Mouse (Mus musculus) forebrain, embryonic 16.5 days (tissue): ENCODE data around the gene Ak7. TPM values are rescaled to one million over a fixed set of nuclear protein-coding genes. Genes with fewer than 3 reads are reported as not detected.

Experiments used
- ATAC-seq: fragments of 200-750 bp; cut with Nextera tagmentation; 2 replicates; pipeline ENCODE4 v1.8.0; 2017; ENCODE audit warnings: mild to moderate bottlenecking, moderate library complexity
- H3K27ac ChIP-seq: fragments of 300-500 bp; sonication (generic); 2 replicates; pipeline ENCODE4 v1.5.1; 2014; ENCODE audit warnings: low read length, control low read depth
- H3K27me3 ChIP-seq: fragments of 300-500 bp; sonication (generic); replicated peaks from 2 replicates; pipeline ENCODE4 v1.6.1; 2014; ENCODE audit warnings: low read length; ENCODE audit not compliant: control insufficient read depth, insufficient read depth
- H3K36me3 ChIP-seq: fragments of 300-500 bp; sonication (generic); 2 replicates; pipeline ENCODE4 v1.6.1; 2014; ENCODE audit not compliant: control insufficient read depth, insufficient read depth
- H3K4me1 ChIP-seq: fragments of 300-500 bp; sonication (generic); replicated peaks from 2 replicates; pipeline ENCODE4 v1.6.1; 2014; ENCODE audit warnings: low read length; ENCODE audit not compliant: control insufficient read depth, insufficient read depth
- H3K4me2 ChIP-seq: fragments of 300-500 bp; sonication (generic); 2 replicates; pipeline ENCODE4 v1.6.1; 2014; ENCODE audit warnings: mild to moderate bottlenecking, low read length, control low read depth
- H3K4me3 ChIP-seq: fragments of 300-500 bp; sonication (generic); replicated peaks from 2 replicates; pipeline ENCODE4 v1.5.1; 2014; ENCODE audit warnings: mild to moderate bottlenecking, low read length, control low read depth
- H3K9ac ChIP-seq: fragments of 300-500 bp; sonication (generic); replicated peaks from 2 replicates; pipeline ENCODE4 v1.6.1; 2014; ENCODE audit warnings: low read depth, low read length, control low read depth
- H3K9me3 ChIP-seq: fragments of 300-500 bp; sonication (generic); 2 replicates; pipeline ENCODE4 v1.6.1; 2016; ENCODE audit warnings: low read length; ENCODE audit not compliant: control insufficient read depth
- WGBS: fragments of 180-500 bp; shearing (Covaris S2); extraction: QIAGEN DNeasy Blood & Tissue Kit; methylation state at CpG from one replicate; pipeline ENCODE4 v1.1.7; 2014; 5-methylcytosine and 5-hydroxymethylcytosine counted together
- polyA plus RNA-seq: library from polyadenylated mRNA; unstranded; fragments of >200 nt; fragmentation: Nextera tagmentation; extraction: Ambion mirVana; gene quantifications from 2 replicates; pipeline ENCODE4 v1.2.1, GENCODE M21; 2015

Gene Ak7
- polyA plus RNA-seq, result 0.99 and 1.2 TPM in 2 replicates

DNA sequence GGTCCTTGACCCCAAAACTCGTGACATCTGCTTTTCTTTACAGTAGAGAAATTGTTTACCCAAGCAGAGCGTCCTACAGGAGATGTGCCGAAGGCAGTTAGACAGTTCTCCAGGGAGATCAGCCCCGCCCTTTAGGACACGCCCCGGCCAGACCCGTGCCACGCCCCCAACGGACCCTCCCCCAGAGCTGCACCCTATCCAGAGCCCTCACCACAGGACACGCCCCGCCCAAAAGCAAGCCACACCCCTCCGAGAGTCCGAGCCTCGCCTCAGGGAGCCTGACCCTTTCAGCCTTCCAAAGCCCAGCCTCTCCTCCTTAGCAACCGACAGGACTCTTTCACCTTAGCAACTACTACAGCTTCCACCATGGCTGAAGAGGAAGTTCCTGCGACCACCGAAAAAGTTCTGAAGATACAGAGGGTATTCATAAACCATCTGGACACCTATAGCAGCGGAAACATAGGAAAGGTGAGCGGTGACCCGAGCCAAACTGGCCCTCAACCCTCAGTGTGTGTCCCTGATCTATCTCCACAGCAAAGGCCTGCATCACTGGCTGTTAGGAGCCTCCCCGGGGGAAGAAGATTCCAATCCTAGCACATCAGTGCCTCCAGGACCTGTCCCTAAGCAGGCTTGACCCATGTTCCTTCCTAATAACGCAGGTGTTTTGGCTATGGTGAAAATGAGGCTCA lies at the start of gene Ak7:
TSS of gene Ak7 (plus strand) at position 178 of the 689 bp plus-strand sequence.
- H3K9me3 ChIP-seq, result no peaks in the 10 kb centered on the region
- peaks cover 3% of the 10 kb centered on the region; the same call in 1 of the 2 replicates for H3K36me3 ChIP-seq
- ATAC-seq, result peak; percentile 26; the same call in 1 of the 2 replicates
- no peaks in the 10 kb centered on the region for H3K4me1 ChIP-seq
- H3K9ac ChIP-seq, result no peak within 1 kb of the TSS
- H3K4me2 ChIP-seq, result peak within 1 kb of the TSS; percentile 5; the same call in 1 of the 2 replicates
- no peaks in the 10 kb centered on the region for H3K27me3 ChIP-seq
- H3K27ac ChIP-seq, result no peak within 1 kb of the TSS
- WGBS, result 14% methylated on average over 22 of the region's 22 CpGs
- no peak within 1 kb of the TSS for H3K4me3 ChIP-seq

DNA sequence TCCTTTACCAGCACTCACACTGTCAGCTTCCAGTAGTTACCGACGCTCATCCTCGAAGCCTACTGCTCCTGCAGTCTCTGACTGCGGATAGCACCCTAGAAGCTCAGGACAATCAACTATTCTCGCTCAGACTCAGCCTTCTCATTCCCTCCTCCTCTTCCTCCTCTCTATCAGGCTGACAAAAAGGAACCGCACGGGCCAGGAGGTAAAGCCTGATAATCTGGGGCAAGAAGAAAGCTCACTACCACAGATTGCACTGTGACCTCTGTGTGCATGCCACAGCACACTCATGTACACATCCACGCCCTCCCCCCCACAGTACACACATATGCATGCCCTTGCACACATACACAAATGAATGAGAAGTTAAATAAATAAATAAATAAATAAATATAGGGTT lies 29.5 kb upstream of the Ak7 start:
- Histone ChIP-seq H3K4me2 (no peak overlapping the region), H3K9me3 (no peaks in the 10 kb centered on the region), H3K27ac (no peak overlapping the region), H3K4me1 (no peaks in the 10 kb centered on the region), H3K36me3 (peaks cover 11% of the 10 kb centered on the region; the same call in 1 of the 2 replicates), H3K27me3 (no peaks in the 10 kb centered on the region), H3K4me3 (no peak overlapping the region), H3K9ac (no peak overlapping the region)
- 93% methylated on average over 8 of the region's 8 CpGs for WGBS
- no peak for ATAC-seq

DNA sequence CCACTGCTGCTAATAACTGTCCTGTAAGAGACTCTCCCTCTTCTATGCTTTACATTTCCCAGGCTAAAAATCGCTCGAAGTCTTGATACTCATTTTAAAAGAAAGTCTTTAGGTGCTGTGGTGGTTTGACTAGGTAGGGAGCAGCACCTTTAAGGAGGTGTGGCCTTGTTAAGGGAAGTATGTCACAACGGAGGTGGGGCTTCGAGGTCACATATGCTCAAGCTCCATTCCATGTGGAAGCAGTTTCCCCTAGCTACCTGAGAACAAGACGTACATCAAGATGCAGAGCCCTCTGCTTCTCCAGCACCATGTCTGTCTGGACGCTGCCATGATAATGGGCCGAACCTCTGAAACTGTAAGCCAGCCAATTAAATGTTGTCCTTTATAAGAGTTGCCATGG lies 27.6 kb upstream of the Ak7 start:
- no peak overlapping the region for H3K4me2 ChIP-seq
- WGBS, result 92% methylated on average over 7 of the region's 7 CpGs
- H3K27ac ChIP-seq, result no peak overlapping the region
- no peaks in the 10 kb centered on the region for H3K27me3 ChIP-seq
- H3K4me1 ChIP-seq, result peaks cover 10% of the 10 kb centered on the region
- peaks cover 10% of the 10 kb centered on the region; the same call in 1 of the 2 replicates for H3K36me3 ChIP-seq
- no peak overlapping the region for H3K9ac ChIP-seq
- H3K9me3 ChIP-seq, result no peaks in the 10 kb centered on the region
- ATAC-seq, result no peak
- no peak overlapping the region for H3K4me3 ChIP-seq

DNA sequence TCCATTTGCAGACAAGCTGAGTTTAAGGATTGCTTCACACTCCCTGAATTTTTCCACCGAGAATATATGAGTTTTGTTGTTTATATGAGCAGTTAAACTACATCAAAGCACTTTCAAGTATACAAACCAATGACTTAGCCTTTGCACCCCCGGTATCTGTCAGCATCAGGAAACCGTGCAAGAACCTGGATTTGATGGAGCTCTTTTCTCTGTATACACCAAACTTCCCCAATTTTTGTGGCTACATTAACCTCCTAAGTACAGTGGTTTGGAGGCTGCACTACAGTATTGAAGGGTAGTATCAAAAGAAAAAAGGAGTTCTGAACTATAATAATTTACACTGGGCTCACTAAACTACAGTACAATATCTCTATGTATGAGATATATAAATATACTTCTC lies 27.0 kb upstream of the Ak7 start:
- no peak overlapping the region for H3K4me3 ChIP-seq
- H3K4me2 ChIP-seq, result no peak overlapping the region
- peaks cover 15% of the 10 kb centered on the region for H3K4me1 ChIP-seq
- no peaks in the 10 kb centered on the region for H3K9me3 ChIP-seq
- no peak for ATAC-seq
- peaks cover 5% of the 10 kb centered on the region; the same call in 1 of the 2 replicates for H3K36me3 ChIP-seq
- WGBS, result 91% methylated on average over 3 of the region's 3 CpGs
- H3K27me3 ChIP-seq, result no peaks in the 10 kb centered on the region
- H3K27ac ChIP-seq, result no peak overlapping the region
- no peak overlapping the region for H3K9ac ChIP-seq

DNA sequence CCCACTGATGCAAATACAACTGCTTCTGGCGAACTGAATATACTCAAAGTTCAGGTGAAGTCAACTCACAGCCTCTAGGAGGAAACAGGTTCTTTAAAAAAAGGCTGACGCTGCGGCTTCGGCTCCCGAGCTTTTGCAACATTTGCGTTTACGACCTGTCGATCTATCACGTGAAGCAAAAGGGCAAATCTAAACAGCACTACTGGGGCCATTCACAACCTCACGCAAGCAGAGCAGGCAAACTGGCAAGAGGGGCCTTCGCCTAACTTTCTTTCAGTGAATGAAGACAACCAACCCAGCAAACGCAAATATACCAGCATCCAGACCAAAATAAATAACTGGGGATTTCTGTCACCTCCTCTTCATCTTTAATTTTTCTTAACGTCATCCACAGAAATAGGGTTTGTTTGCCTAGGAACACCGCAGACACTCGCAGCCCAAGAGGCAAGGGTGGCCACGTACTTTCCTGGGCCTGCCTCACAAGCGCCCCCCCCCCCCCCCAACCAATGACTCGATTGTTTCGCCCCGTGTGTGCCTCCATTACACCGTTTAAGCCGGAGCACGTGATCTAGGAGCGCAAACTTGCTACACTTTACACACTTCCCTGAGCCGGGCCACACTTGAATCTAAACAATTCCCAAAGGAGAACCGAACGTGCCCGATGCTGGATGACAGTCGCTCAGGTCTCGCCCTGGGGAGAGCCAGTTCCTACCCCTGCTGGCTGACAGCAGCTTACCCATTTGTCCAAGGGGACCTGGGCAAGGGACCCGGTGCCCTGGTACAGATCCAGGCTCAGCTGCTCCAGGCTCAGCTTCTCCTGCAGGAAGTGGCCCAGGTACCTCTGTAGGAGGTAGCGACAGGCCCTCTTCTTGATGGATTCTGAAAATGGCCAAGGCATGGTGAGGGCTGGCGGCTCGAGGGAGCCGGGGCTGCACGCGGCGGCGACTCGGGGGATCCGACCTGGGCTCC lies 21.6 kb upstream of the Ak7 start, which contains the start of gene Gskip:
TSS of gene Gskip (plus strand) at position 897 of the 969 bp plus-strand sequence.
- peak; percentile 34 for ATAC-seq
- peaks cover 29% of the 10 kb centered on the region for H3K4me1 ChIP-seq
- H3K4me2 ChIP-seq, result peak within 1 kb of the TSS; percentile 88
- H3K36me3 ChIP-seq, result no peaks in the 10 kb centered on the region
- 1% methylated on average over 41 of the region's 41 CpGs for WGBS
- H3K9ac ChIP-seq, result peak within 1 kb of the TSS; percentile 86
- H3K9me3 ChIP-seq, result no peaks in the 10 kb centered on the region
- no peaks in the 10 kb centered on the region for H3K27me3 ChIP-seq
- peak within 1 kb of the TSS; percentile 91 for H3K27ac ChIP-seq
- peak within 1 kb of the TSS; percentile 74 for H3K4me3 ChIP-seq

DNA sequence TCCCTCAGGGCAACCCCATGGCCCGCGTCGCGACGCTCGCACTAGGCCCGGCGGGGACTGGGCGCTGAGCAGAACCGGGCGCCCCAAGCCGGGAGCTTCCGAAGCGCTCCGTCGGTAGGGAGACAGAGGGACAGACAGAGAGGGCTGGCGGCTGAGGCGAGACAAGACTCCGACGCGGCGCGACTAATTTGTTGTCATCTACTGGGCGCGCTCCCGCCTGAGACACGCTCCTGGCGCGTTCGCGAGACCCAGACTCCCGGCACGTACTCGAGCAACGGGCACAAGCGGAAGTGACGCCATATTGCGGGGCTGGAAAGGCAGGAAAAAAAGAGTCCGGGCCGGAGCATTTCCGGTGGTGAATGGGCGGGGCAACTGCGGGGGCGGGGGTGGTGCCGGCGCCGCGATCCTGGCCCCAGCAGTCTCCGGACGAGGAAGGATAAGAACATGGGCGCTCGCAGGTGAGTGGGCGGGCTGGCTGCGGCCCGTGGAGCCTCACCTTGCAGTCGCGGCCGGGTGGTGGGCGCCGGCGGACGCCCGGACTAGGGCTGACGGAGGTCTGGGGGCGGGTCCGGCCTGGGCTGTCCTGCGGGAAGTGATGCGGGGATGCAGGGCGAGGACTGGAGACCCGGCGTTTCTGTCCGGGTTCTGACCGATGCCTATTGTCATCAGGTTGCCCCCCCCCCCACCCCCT lies 20.6 kb upstream of the Ak7 start, which contains the start of gene Atg2b:
TSS of gene Atg2b (minus strand) at position 211 of the 691 bp plus-strand sequence.
- peak within 1 kb of the TSS; percentile 86 for H3K9ac ChIP-seq
- no peaks in the 10 kb centered on the region for H3K27me3 ChIP-seq
- H3K27ac ChIP-seq, result peak within 1 kb of the TSS; percentile 91
- H3K4me3 ChIP-seq, result peak within 1 kb of the TSS; percentile 74
- H3K36me3 ChIP-seq, result no peaks in the 10 kb centered on the region
- peak within 1 kb of the TSS; percentile 88 for H3K4me2 ChIP-seq
- H3K9me3 ChIP-seq, result no peaks in the 10 kb centered on the region
- peak; percentile 91 for ATAC-seq
- peaks cover 29% of the 10 kb centered on the region for H3K4me1 ChIP-seq
- WGBS, result under 1% methylated on average over 69 of the region's 73 CpGs

DNA sequence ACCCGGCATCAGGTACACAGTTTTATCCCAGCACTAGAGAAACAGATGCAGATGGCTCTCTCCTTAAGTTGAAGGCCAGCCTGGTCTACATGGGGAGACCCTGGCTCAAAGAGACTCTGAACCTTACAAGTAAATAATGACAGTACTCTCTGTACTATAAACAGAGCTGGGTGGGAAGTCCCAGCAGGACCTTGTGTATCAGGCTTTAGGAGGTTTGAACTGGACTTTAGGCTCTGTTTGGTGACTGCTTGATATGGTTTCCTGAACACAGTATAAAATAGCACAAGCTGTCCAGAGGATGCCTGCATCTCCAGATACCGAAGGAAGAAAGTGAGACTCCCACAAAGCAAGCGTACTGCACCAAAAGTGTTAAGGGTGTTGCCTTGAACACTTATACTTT lies 19.0 kb upstream of the Ak7 start:
- Histone ChIP-seq H3K9ac (no peak overlapping the region), H3K36me3 (peaks cover 2% of the 10 kb centered on the region; the same call in 1 of the 2 replicates), H3K27me3 (no peaks in the 10 kb centered on the region), H3K4me3 (no peak overlapping the region), H3K4me2 (no peak overlapping the region), H3K9me3 (no peaks in the 10 kb centered on the region), H3K27ac (no peak overlapping the region), H3K4me1 (peaks cover 29% of the 10 kb centered on the region)
- ATAC-seq, result no peak
- WGBS, result 94% methylated on average over 3 of the region's 3 CpGs

DNA sequence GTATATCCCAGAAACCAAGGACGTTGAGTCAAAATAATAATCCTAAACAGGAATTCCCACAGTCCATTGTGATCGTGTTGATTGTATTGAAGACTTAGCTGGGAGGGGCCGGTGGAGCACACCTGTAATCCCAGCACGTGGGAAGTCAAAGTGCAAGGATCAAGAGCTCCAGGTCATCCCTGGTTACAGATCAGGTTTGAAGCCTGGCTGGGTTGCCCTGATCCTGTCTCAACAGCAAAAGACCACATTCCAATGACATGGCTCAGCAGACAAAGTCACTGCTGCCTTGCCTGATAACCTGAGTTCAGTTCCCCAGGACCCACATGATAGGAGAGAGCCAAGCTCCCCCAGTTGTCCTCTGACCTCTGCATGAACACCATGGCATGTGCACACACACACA lies 18.4 kb upstream of the Ak7 start:
- Histone ChIP-seq H3K4me1 (peaks cover 25% of the 10 kb centered on the region), H3K27ac (no peak overlapping the region), H3K9ac (no peak overlapping the region), H3K9me3 (no peaks in the 10 kb centered on the region), H3K27me3 (no peaks in the 10 kb centered on the region), H3K4me2 (no peak overlapping the region), H3K4me3 (no peak overlapping the region), H3K36me3 (peaks cover 2% of the 10 kb centered on the region; the same call in 1 of the 2 replicates)
- no peak for ATAC-seq
- WGBS, result 86% methylated on average over 4 of the region's 4 CpGs
